Mouse (Mus musculus): ENCODE results near the gene Olfr424. TPM values are rescaled to one million over a fixed set of nuclear protein-coding genes. Genes with fewer than 3 reads are reported as not detected.
A peak's percentile ranks its signal among the peaks of the same experiment; 100 is the strongest.

Olfr424 gene
- total and polyA plus RNA-seq, 2 experiments from 2014 or later, result not detected

DNA sequence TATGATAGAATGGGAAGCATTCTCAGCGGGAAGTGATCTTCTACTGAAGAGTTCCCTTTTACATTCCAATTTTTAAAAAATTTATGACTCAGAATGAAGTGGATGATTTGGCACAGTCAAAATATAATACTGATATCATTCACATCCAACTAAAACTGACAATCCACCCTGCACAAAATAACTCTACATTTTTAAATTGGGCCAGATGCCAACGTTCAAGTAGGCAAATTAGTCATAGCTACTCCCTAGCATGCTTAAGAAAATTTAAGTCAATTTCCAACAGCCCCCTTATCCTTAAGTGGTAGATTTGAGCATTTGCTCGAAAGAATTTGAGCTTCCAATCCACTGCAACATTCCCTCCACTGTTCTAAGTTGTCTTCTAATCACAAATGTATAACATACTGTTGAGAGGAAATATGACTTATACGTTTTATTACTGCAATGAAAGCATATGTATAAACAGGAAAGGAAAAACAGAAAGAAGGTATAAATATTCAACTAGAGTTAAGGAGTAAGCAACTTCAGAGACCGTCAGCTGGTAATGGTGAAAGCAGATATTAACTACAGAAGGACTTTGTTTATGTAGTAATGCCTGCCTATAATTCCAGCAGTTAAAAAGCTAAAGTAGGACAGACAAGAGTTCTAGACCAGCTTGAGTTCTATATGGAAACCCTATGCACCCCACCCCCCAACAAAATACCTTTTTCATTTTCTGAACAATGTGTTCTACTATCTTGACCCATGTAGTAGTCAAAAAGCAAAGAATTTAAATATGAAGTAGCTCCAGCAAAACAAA lies 39.6 kb downstream of the Olfr424 start:
- no peak overlapping the region for H3K27ac ChIP-seq (ENCODE audit: low read depth, low read length)

DNA sequence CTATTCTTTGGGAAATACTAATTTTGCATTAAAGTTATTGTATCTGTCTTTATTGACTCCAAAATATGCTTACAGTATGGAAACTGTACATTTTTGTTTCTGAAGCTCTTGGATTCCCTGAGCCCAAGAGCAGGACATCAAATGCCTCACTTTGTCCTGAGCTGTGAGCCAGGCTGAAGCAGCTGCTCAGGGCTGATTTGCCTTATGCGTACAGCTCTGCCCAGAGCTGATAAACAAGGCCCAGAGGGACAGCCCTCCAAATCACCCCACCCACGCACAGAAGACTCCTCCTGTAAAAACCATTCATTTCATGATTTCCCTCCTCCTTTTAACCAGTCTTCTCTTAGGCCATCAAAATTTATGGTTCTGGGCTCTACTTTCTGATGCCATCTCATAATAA lies 40.2 kb downstream of the Olfr424 start:
- H3K27me3 ChIP-seq (ENCODE audit: insufficient read depth, low read length), result no peaks in the 10 kb centered on the region
- H3K36me3 ChIP-seq (ENCODE audit: insufficient read depth), result no peaks in the 10 kb centered on the region
- no peaks in the 10 kb centered on the region for H3K9me3 ChIP-seq (ENCODE audit: low read length)
- no peak for DNase-seq
- H3K4me3 ChIP-seq (ENCODE audit: low read depth, low read length), result no peak overlapping the region
- no peaks in the 10 kb centered on the region for H3K4me1 ChIP-seq (ENCODE audit: insufficient read depth)
- no peak for TF ChIP-seq CTCF (IDR thresholded peaks at IDR 0.05; ENCODE audit: low read depth)
- 47% methylated on average over 2 of the region's 2 CpGs for WGBS
- no peak overlapping the region for H3K9ac ChIP-seq
- no peak for ATAC-seq
- H3K27ac ChIP-seq (ENCODE audit: low read depth, low read length), result no peak overlapping the region
- H3K4me2 ChIP-seq (ENCODE audit: low read depth), result no peak overlapping the region

More for the DNA sequence above, 39.6 kb downstream of the Olfr424 start:
- no peaks in the 10 kb centered on the region for H3K4me1 ChIP-seq (ENCODE audit: insufficient read depth)
- no peak for TF ChIP-seq CTCF (IDR thresholded peaks at IDR 0.05; ENCODE audit: low read depth)
- 82% methylated on average over 5 of the region's 5 CpGs for WGBS
- H3K36me3 ChIP-seq (ENCODE audit: insufficient read depth), result no peaks in the 10 kb centered on the region
- no peak overlapping the region for H3K9ac ChIP-seq
- no peak overlapping the region for H3K4me2 ChIP-seq (ENCODE audit: low read depth)
- no peak; the same call in 1 of the 2 replicates for ATAC-seq
- H3K9me3 ChIP-seq (ENCODE audit: low read length), result no peaks in the 10 kb centered on the region
- peak; percentile 3 for DNase-seq
- H3K27me3 ChIP-seq (ENCODE audit: insufficient read depth, low read length), result no peaks in the 10 kb centered on the region
- no peak overlapping the region for H3K4me3 ChIP-seq (ENCODE audit: low read depth, low read length)

DNA sequence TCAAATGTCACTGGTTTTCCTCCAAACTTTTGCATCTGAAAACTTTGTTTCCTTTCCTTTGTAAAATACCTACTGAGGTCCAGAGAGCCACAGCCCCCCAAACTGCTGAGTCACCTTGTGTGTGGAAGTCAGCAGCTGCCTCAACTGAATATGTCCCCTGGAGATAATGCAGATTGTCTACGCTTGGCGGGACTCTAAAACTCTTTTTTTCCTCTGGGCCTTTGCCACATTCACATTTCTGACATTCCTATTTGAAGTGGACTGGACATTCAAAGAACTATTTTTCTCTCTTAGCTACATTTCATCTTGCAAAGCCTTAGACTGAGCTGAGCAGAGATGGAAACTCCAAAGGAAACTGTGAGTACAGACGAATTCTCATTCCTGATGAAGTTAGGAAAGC lies 41.3 kb downstream of the Olfr424 start, which contains the start of gene Spta1:
Gene Spta1 (plus strand): TSS at position 172 of the 400 bp plus-strand sequence.
- Histone ChIP-seq H3K4me2 (ENCODE audit: low read depth) (no peak within 1 kb of the TSS), H3K4me1 (ENCODE audit: insufficient read depth) (no peaks in the 10 kb centered on the region), H3K4me3 (ENCODE audit: low read depth, low read length) (no peak within 1 kb of the TSS), H3K9ac (no peak within 1 kb of the TSS), H3K9me3 (ENCODE audit: low read length) (no peaks in the 10 kb centered on the region), H3K27ac (ENCODE audit: low read depth, low read length) (no peak within 1 kb of the TSS), H3K36me3 (ENCODE audit: insufficient read depth) (no peaks in the 10 kb centered on the region), H3K27me3 (ENCODE audit: insufficient read depth, low read length) (no peaks in the 10 kb centered on the region)
- DNase-seq, result no peak
- TF ChIP-seq CTCF (IDR thresholded peaks at IDR 0.05; ENCODE audit: low read depth), result no peak
- WGBS, result 21% methylated on average over 3 of the region's 3 CpGs
- ATAC-seq, result no peak

Other genes starting within 250 kb of the Olfr424 start
- gene Ifi211, start 218.5 kb upstream of the Olfr424 start, total RNA-seq (2014; rRNA removed), result 0.43 TPM in 1 of 2 replicates, not detected in the other
- gene Ifi211, start 218.5 kb upstream of the Olfr424 start, polyA plus RNA-seq (2015; fragmentation: Nextera tagmentation; extraction: Ambion mirVana), result 0.35 and 0.48 TPM in 2 replicates
- 3.1 and 4.3 TPM in 2 replicates for gene Mndal, start 189.0 kb upstream of the Olfr424 start, total RNA-seq (2014; rRNA removed)
- 4.8 and 5.9 TPM in 2 replicates for gene Mndal, start 189.0 kb upstream of the Olfr424 start, polyA plus RNA-seq (2015; fragmentation: Nextera tagmentation; extraction: Ambion mirVana)
- 1.6 and 3.4 TPM in 2 replicates for gene Ifi203, start 188.8 kb upstream of the Olfr424 start, total RNA-seq (2014; rRNA removed)
- gene Ifi203, start 188.8 kb upstream of the Olfr424 start, polyA plus RNA-seq (2015; fragmentation: Nextera tagmentation; extraction: Ambion mirVana), result 2.3 and 2.9 TPM in 2 replicates
- gene Ifi202b, start 148.8 kb upstream of the Olfr424 start, total RNA-seq (2014; rRNA removed), result not detected in 2 replicates
- gene Ifi202b, start 148.8 kb upstream of the Olfr424 start, polyA plus RNA-seq (2015; fragmentation: Nextera tagmentation; extraction: Ambion mirVana), result not detected in 2 replicates
- gene Ifi205, start 99.7 kb upstream of the Olfr424 start, total RNA-seq (2014; rRNA removed), result 0.08 TPM in 1 of 2 replicates, not detected in the other
- not detected in 2 replicates for gene Ifi205, start 99.7 kb upstream of the Olfr424 start, polyA plus RNA-seq (2015; fragmentation: Nextera tagmentation; extraction: Ambion mirVana)
- not detected in 2 replicates for gene Olfr433, start 90.8 kb upstream of the Olfr424 start, total RNA-seq (2014; rRNA removed)
- gene Olfr433, start 90.8 kb upstream of the Olfr424 start, polyA plus RNA-seq (2015; fragmentation: Nextera tagmentation; extraction: Ambion mirVana), result not detected in 2 replicates
- not detected in 2 replicates for gene Olfr432, start 82.3 kb upstream of the Olfr424 start, total RNA-seq (2014; rRNA removed)
- not detected in 2 replicates for gene Olfr432, start 82.3 kb upstream of the Olfr424 start, polyA plus RNA-seq (2015; fragmentation: Nextera tagmentation; extraction: Ambion mirVana)
- not detected in 2 replicates for gene Olfr430, start 64.9 kb upstream of the Olfr424 start, total RNA-seq (2014; rRNA removed)
- not detected in 2 replicates for gene Olfr430, start 64.9 kb upstream of the Olfr424 start, polyA plus RNA-seq (2015; fragmentation: Nextera tagmentation; extraction: Ambion mirVana)
- gene Olfr429, start 47.2 kb upstream of the Olfr424 start, total RNA-seq (2014; rRNA removed), result not detected in 2 replicates
- not detected in 2 replicates for gene Olfr429, start 47.2 kb upstream of the Olfr424 start, polyA plus RNA-seq (2015; fragmentation: Nextera tagmentation; extraction: Ambion mirVana)
- not detected in 2 replicates for gene Olfr427, start 34.6 kb upstream of the Olfr424 start, total RNA-seq (2014; rRNA removed)
- gene Olfr427, start 34.6 kb upstream of the Olfr424 start, polyA plus RNA-seq (2015; fragmentation: Nextera tagmentation; extraction: Ambion mirVana), result not detected in 2 replicates
- not detected in 2 replicates for gene Olfr231, start 10.4 kb upstream of the Olfr424 start, total RNA-seq (2014; rRNA removed)
- gene Olfr231, start 10.4 kb upstream of the Olfr424 start, polyA plus RNA-seq (2015; fragmentation: Nextera tagmentation; extraction: Ambion mirVana), result not detected in 2 replicates
- gene Olfr420, start 24.1 kb downstream of the Olfr424 start, total RNA-seq (2014; rRNA removed), result not detected in 2 replicates
- not detected in 2 replicates for gene Olfr420, start 24.1 kb downstream of the Olfr424 start, polyA plus RNA-seq (2015; fragmentation: Nextera tagmentation; extraction: Ambion mirVana)
- gene Spta1, start 41.3 kb downstream of the Olfr424 start, total RNA-seq (2014; rRNA removed), result 0.08 and 0.14 TPM in 2 replicates
- gene Spta1, start 41.3 kb downstream of the Olfr424 start, polyA plus RNA-seq (2015; fragmentation: Nextera tagmentation; extraction: Ambion mirVana), result 0.02 and 0.03 TPM in 2 replicates
- not detected in 2 replicates for gene Olfr419, start 120.5 kb downstream of the Olfr424 start, total RNA-seq (2014; rRNA removed)
- gene Olfr419, start 120.5 kb downstream of the Olfr424 start, polyA plus RNA-seq (2015; fragmentation: Nextera tagmentation; extraction: Ambion mirVana), result not detected in 2 replicates
- not detected in 2 replicates for gene Mptx1, start 199.0 kb downstream of the Olfr424 start, total RNA-seq (2014; rRNA removed)
- gene Mptx1, start 199.0 kb downstream of the Olfr424 start, polyA plus RNA-seq (2015; fragmentation: Nextera tagmentation; extraction: Ambion mirVana), result not detected in 2 replicates
- not detected in 2 replicates for gene Olfr417, start 233.6 kb downstream of the Olfr424 start, total RNA-seq (2014; rRNA removed)
- gene Olfr417, start 233.6 kb downstream of the Olfr424 start, polyA plus RNA-seq (2015; fragmentation: Nextera tagmentation; extraction: Ambion mirVana), result not detected in 2 replicates

Data from forebrain, postnatal 0 days (tissue).